Mouse (Mus musculus) cerebellum, postnatal 25 days (tissue): ENCODE measurements at regions not wholly inside any gene's neighbourhood (a gene's known extent, or its start where the extent isn't known, plus 50 kb on each side); places are given as distances from the start of the nearest gene placed in this dataset.
A peak's percentile ranks its signal among the peaks of the same experiment; 100 is the strongest.

Experiments used
- DNase-seq, 2 experiments: peaks; one replicate each; pipeline ENCODE4 v3.0.0; 2021; ENCODE audit warnings: mixed read lengths in 2 of 2

DNA sequence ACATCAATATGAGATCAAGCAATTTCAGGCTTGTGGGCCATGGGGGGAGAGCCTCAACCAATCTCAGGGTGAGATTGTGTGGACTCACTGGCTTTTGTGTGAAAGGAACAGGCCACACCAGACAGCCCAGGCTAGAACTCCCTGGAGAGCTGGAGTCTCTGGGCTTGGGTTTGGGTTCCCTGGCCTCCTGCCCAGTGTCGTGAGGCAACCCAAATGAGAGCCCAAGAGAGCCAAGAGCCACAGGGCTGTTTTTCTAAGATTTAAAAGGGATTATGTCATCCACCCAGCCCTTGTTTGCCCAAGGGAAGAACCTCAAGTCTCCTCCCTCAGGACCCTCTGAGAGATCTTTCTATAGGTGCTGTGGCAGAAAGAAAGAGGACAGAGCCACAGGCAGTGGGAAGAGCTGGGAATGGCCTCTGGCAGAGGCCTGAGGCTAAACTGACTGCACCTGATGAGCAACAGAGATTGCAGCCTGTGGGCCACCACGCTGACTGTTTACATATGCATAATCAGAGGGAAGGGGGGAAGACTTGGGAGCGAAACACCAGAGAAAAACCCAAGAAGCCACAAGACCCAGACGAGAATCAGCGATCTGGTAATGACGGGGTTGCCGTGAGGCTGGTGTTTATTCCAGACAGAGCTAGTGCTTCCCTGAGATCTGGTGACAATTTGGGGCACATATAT lies 92.1 kb downstream of the Bcl2l11 start:
- DNase-seq = peak in 1 of 2 experiments; percentile 23

GRCm38 (mm10) chr2:128218961-128219360 lies 93.1 kb downstream of the Bcl2l11 start:
- no peak for DNase-seq

GRCm38 (mm10) chr2:128221055-128221454 lies 95.2 kb downstream of the Bcl2l11 start:
- no peak for DNase-seq

GRCm38 (mm10) chr2:128221657-128222056 lies 95.8 kb downstream of the Bcl2l11 start:
- DNase-seq = no peak

GRCm38 (mm10) chr2:128226465-128227047 lies 100.7 kb downstream of the Bcl2l11 start:
- no peak for DNase-seq

GRCm38 (mm10) chr2:128229730-128230129 lies 103.9 kb downstream of the Bcl2l11 start:
- DNase-seq = no peak

GRCm38 (mm10) chr2:128230921-128231320 lies 105.1 kb downstream of the Bcl2l11 start:
- DNase-seq = no peak

- DNase-seq = no peak
These were observed 105.5 kb downstream of the Bcl2l11 start for GRCm38 (mm10) chr2:128231338-128231737.

DNA sequence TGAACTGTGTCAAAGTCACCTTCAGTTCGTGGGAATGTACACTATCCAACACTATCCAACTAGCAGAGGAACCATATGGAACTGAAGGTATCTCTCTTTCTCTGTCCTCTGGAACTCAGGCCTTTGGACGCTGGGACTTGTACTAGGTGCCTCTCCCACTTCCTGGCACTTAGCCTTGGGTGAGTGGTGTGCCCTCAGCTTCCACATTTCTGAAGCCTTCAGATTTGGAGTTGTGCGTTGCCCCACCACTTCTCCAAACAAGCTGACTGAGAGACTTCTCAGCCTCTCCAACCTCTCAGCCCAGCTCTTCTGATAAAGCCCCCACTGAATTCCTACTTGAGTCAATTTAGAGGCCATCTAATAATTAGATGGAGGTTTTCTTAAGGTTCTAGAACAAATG lies 106.2 kb downstream of the Bcl2l11 start:
- DNase-seq = no peak

GRCm38 (mm10) chr2:128235127-128235526 lies 109.3 kb downstream of the Bcl2l11 start:
- no peak for DNase-seq

- DNase-seq = no peak
These were observed 113.6 kb downstream of the Bcl2l11 start for GRCm38 (mm10) chr2:128239451-128239850.

- DNase-seq = no peak
These were observed 114.2 kb downstream of the Bcl2l11 start for GRCm38 (mm10) chr2:128240054-128240453.

GRCm38 (mm10) chr2:128240536-128241279 lies 114.9 kb downstream of the Bcl2l11 start:
- no peak for DNase-seq

DNA sequence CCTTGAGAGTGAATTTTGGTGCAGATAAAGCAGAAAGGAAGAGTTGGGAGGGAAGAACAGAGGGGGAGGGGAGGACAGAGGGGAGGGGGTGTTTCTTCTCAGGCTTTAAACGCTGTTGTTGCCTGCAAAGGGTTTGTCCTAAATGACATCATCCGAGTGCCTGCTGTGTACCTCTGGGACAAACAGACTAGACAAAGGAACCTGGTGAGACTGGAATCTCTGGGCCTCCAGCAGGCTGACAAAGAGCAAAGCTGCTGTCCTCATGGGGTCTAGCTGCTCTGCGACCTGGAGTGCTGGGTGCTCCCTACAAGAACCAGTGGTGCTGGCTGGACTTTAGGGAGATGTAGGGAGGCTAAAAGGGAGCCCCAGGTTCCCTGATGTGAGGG lies 115.4 kb downstream of the Bcl2l11 start:
- no peak for DNase-seq

DNA sequence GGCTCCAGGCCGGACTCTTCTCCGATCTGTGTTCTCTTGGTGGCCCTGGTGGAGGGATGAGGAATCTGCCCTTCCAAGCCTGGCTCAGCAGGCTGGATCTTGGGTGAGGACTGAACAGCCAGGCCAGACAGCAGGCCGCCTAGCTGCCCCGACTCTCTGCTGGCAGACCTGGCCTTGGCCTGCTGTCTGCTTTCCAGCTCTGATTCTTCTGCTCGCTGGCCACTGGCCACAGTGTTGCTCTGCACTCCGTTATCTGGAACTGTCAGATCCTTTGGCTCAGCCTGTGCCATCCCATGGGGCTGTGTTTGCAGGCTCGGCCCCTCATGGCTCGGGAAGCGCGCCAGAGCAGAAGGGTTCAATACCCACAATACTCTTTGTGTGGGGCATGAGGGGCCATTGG lies 119.7 kb downstream of the Bcl2l11 start:
- DNase-seq = peak; percentile 89 to 92

DNA sequence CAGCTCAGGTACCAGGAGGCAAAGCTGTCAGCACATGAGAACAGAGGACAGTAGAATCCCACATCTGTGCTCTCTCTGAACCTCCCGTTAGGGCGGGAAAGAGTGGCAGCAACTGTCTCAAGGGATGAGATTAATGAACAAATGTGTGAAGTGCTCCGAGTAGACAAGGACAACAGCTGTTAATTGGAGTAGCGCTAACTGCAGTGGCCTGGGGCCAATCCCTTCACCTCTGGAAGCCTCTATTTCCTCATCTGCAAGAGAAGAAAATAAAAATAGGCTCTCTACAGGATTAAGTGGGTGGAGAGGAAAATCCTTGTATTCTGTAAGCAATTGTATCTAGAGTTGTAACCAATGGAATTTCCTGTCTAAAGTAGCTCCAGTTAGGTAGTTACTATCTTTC lies 122.1 kb downstream of the Bcl2l11 start:
- no peak for DNase-seq

DNA sequence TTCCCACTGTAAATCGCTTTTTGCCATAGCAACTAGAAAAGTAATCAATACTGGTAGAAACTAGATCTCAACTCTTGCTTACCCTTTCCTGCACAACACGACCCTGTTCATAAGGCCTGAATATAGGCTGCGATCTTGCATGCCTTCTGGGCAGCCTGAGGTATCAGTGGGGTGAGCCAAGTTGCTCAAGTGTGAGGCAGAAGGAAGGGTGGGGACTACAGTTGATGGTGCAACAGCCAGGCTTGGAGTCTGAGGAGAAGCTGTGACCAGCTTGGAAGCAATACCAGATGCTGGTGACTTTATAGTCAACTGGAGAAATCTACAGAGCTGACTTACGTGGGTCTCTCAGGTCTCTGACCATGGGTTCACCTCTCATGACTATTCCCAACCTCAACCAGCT lies 123.3 kb downstream of the Bcl2l11 start:
- no peak for DNase-seq

DNA sequence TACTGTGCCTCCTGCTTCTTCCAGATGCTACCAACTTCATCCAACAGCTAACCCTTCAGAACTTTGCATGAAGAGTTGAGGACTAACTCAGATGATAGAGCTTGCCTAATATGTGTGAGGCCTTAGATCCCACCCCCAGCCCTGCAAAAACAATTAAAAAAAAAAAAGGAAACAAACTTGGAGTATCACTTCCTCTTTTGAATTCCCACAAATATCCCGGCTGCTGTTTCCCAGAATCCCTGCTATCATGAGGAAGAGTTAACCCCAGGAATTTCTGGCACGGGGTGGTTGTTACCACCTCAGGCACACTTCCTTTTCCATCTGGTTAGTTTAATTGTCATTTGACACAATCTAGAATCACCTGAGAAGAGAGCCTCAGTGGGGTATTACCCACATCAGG lies 123.8 kb downstream of the Bcl2l11 start:
- DNase-seq = no peak

- no peak for DNase-seq
These were observed 125.0 kb downstream of the Bcl2l11 start for GRCm38 (mm10) chr2:128250841-128251240.

DNA sequence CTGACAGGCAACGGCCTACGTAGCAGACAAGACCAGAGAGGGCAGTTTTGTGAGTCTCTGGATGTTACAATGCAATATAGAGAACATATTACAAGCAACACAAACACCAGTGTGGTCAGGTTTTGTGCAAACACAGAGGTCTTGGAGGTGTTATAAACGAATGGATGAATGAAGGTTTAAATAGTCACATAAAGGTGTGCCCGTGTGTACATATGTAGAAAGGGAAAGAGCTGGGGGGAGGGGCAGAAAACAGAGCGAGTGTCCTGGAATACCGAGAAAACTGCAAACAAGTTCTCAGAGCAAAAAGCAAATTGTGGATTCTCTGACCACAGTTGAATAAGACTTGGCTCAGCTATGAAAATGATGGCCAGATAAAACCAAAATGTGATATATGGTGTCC lies 130.8 kb downstream of the Bcl2l11 start:
- DNase-seq = no peak

- DNase-seq = no peak
These were observed 131.4 kb downstream of the Bcl2l11 start for GRCm38 (mm10) chr2:128257262-128257661.

DNA sequence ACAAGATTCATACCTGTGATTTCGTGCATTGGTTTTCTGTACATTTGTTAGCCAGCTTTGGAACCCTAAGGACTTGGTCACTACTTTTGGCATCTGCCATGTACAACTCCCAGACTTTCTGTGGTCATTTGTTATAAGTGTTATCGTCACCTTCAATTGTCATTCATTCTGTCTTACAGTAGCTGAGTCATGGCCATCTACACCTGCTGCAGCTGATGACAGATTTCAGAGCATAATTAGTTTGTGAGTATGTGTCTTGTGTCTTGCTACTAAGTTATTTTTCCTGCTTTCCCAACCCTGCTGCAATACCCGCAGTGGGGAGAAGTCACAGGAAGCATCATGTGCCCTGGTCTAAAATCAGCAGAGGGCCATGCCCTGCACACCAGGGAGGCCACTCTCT lies 138.0 kb downstream of the Bcl2l11 start:
- no peak for DNase-seq

DNA sequence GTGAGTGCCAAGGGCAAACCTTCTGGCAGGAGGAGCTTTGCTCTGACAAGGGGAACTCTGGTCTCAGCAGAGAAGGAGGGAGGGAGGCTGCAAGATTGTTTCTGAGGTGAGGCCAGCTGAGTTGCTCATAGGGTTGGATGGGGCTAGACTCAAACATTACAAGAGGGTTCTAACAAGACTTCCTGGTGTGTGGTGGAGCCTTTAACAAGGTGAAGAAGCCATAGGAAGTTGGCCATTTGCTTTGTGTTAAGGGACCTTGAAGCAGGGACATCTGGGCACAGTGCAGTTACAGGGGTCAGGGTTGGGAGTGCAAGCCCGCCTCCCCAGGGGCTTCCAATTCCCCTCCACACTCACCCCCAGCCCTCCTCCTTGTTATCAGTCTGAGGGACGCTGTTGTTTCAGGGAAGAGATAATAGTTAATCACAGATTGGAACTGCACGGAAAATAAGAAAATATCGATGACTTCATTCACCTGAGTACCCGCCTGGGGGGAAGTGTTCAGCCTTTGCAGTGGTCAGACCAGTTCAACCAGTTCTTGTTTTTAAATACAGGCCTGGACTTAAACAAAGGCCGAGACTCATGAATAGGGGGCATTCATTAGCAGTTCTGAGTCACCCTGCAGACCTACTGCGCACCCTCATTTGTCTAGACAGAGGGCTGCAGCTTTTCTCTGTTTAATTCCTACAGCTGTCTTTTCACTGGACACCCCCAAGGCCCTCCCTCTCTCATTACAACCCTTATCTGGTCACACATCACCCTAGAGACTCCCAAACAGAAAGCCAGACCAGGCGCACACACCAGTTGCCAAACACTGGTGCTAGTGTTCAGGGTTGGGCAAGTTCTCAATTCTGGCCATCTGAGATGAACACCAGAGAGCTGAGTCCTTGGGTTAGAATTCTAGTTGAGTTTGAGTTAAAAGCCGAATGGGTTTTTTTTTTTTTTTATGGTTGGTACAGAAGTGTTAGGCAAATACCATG lies 139.5 kb downstream of the Bcl2l11 start:
- no peak for DNase-seq
